Mouse (Mus musculus) CH12F3 (cell line): ENCODE results near the gene Dgkz.

Experiments used
- in situ Hi-C: fragments of 300-500 bp; cut with MboI; formaldehyde crosslinking; loops from 2 replicates; pipeline ENCODE4 v1.14.3; 2020; ENCODE audit warnings: low sequenced_read_pairs

The Dgkz gene

GRCm38 (mm10) chr2:91923415-91924337, 52.0 kb downstream of the Dgkz start:
- in situ Hi-C loops = loop anchor here (10.0 kb wide), 1 partner anchor 139 kb away; no protein-coding TSS in a partner anchor

DNA sequence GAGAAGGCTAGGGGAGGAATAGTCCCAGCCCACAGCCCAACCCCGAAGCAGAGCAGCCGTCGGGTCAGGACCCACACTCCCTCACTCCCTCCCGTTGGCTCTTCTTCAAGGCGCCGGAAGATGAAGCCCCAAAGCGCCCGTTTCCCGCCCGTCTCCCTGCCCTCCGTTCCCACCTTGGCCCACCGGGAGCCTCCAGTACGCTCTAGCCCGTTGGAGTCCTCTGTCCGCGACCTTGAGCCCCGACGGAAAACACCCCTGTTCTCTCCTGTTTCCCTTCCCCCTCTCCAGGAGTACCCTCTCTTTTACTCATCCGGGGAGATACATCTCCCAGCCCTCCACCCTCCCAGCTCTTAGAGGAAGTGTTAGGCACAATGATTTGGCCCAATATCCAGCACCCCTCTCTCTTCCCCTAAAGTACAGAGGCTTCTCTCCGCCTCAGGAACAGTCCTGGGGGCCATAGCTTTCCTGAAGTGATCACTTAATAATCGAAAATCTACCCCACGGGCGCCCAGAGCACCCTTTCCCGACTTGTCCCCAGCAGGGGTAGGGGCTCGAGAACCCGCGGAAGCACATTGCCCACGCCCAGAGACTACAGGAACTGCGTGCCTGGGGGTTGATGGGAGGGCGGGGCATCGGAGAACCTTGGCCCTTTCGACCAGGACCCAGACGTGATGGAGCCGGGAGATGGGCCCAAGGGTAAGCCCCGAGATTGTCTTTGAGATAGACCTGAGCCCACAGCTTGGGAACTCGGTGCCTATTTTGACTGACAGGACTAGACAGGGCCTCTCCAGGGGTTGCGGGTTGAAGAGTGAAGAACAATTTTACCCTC, 52.9 kb downstream of the Dgkz start:
- in situ Hi-C loops = loop anchor here (10.0 kb wide), 1 partner anchor 138 kb away; no protein-coding TSS in a partner anchor

- in situ Hi-C loops = loop anchor here (10.0 kb wide), 1 partner anchor 137 kb away; no protein-coding TSS in a partner anchor
Measured at GRCm38 (mm10) chr2:91921790-91922570, 53.7 kb downstream of the Dgkz start.

DNA sequence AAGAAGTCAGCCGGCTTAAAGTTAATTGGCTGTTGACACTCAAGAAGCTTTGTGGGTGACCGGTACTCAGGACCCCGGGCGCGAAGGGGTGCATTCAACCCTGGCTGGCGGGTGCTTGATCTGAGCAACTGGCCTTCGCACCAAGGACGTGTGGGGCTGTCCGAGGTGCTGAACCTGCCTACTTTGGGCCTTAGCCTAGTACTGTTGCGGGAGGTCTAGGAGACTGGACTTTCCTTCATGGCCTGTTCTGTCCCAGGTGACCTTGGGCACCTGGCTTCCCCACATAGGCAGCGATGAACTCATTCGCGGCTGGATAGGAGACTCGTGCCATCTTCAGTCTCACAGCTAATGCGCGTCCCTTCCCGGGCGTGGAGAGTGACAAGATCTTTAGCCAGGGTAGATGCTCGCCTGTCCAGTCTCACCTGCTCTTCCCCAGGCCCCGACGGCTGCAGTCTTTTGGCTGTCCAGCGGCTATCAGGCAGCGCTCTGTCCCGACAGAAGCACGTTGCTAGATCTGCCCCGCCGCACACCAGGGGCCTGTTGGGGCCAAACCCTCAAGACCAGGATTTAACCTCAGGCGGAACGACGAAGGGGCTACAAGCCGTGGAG, 54.4 kb downstream of the Dgkz start:
- in situ Hi-C loops = loop anchor here (10.0 kb wide), 1 partner anchor 136 kb away; no protein-coding TSS in a partner anchor

DNA sequence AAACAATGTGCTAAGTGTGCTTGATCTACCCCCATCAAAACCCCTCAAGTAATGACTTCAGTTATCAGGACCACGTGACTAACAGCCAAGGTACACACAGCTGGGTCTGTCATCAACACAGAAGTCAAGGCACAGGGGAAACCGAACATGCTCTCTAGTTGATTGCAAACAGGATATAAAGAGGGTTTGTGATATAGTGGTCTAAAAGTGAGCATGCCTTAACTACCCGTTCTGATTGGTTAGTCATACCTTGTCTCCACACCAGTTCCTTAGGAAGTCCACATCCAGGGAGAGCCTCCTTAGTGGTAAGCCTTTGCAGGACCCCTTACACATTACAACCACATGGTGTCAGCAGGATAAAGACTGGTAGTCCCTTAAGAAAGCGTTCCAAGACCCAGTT, 55.5 kb downstream of the Dgkz start:
- in situ Hi-C loops = loop anchor here (10.0 kb wide), 1 partner anchor 135 kb away; no protein-coding TSS in a partner anchor

- in situ Hi-C loops = no loop called here
Measured at GRCm38 (mm10) chr2:91917096-91917495, 58.6 kb downstream of the Dgkz start.

GRCm38 (mm10) chr2:91916346-91916977, 59.2 kb downstream of the Dgkz start:
- in situ Hi-C loops = no loop called here

DNA sequence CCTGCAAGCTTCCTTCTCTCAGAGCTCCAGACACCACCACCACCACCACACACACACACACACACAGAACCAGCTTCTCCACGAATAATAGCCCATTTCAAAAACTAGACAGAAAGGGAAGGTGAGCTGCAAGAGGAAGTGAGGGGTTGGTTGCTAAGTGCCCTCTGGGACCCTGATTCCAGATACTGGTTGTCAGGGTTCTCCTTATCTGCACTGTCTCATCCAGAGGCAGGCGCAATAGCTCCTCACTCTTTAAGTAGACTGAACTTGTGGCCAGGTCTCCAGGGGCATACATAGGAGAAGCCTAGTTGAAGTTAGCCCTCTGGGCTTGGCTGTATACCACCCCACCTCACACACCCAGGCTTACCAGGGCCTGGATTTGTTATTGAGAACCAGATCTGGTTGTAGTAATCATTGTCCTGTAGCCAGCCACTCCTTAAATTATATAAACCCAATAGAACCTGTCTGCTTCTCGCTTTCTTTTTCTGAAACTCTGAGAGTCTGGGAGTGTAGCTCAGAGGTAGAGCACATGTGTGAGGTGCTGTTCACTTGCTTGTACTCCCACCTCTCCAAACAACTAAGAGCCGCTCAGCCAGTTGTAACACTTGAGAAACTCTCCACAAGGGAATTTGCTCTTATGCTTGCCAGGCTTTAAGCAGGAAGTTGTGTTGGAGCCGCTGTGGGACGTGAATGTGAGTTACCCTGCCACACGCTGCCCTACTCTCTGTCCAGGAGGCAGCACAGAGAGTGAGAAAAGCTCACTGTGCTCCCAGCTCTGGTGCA, 62.1 kb downstream of the Dgkz start:
- in situ Hi-C loops = no loop called here

GRCm38 (mm10) chr2:91912616-91913015, 63.0 kb downstream of the Dgkz start:
- in situ Hi-C loops = no loop called here

- in situ Hi-C loops = no loop called here
Measured at GRCm38 (mm10) chr2:91906141-91906540, 69.5 kb downstream of the Dgkz start.

GRCm38 (mm10) chr2:91904618-91905307, 70.9 kb downstream of the Dgkz start:
- in situ Hi-C loops = no loop called here

- in situ Hi-C loops = no loop called here
Measured at GRCm38 (mm10) chr2:91903171-91903925, 72.3 kb downstream of the Dgkz start.

- in situ Hi-C loops = no loop called here
Measured at GRCm38 (mm10) chr2:91902336-91902735, 73.3 kb downstream of the Dgkz start.

DNA sequence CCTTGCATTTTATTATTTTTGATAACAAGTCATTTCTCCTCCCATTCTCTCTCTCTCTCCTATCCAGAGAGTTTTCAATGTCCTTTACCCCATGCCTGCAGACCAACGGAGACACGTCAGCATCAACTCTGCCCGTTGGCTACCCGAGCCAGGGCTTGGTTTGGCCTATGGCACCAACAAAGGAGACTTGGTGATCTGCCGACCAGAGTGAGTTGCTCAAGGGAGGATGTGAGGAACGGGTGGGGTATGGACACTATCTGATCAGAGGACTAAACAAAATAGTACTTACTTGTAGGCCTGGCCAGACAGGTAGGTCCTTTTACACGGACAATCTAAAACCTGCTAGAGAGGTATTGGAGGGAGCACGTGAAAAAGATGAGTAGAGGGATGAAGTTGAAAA, 75.2 kb downstream of the Dgkz start:
- in situ Hi-C loops = no loop called here

DNA sequence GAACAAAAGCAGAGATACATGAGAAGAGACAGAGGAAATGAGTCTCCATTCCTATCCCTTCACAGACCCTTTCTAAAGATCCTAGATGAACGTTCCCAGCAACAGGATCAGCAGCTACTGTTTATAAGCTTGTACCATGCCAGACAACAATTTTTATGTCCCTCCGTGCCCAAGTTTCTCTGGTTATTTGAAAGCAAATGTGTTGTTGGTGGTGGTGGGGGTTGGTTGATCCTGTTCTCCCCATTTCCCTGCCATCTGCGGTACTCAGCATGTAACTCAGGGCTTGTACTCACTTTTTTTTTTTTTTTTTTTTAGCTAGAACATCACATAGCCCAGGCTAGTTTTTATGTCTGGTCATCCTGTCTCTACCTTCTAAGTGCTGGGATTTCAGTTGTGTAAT, 76.5 kb downstream of the Dgkz start:
- in situ Hi-C loops = no loop called here

- in situ Hi-C loops = no loop called here
Measured at GRCm38 (mm10) chr2:91897968-91898367, 77.7 kb downstream of the Dgkz start.

DNA sequence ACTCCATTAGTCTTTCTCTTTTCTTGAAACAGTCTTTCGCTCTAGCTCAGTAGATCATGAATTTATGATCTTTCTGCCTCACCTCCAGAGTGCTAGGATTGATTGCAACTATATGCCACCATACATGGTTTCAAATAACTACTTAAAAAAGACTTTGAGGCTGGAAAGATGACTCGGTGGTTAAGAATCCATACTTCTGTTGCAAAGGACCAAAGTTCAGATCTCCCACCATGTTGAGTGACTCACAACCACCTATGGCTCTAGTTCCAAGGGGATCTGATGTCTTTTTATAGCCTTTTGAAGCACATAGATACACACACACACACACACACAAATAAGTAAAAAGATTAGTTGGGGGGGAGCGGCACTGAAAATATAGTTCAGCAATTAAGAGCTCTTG, 80.3 kb downstream of the Dgkz start:
- in situ Hi-C loops = no loop called here

GRCm38 (mm10) chr2:91894716-91895115, 80.9 kb downstream of the Dgkz start:
- in situ Hi-C loops = no loop called here
